Mouse (Mus musculus): Measurements from ENCODE around the gene Nkx2-2.
"Not testable (repeated sequence)": the region's sequence is repeated elsewhere in the genome, so short reads cannot be mapped to it uniquely, and the experiment has no call there.

Nkx2-2 gene

GRCm38 (mm10) chr2:147181304-147181665 lies 12.8 kb downstream of the Nkx2-2 start:
- no peak for DNase-seq

- DNase-seq = peak; percentile 62
Measured at GRCm38 (mm10) chr2:147180649-147181303, 13.3 kb downstream of the Nkx2-2 start.

- peak; percentile 63 for DNase-seq
Measured at GRCm38 (mm10) chr2:147178091-147179059, 15.7 kb downstream of the Nkx2-2 start.

- peak; percentile 76 for DNase-seq
Measured at GRCm38 (mm10) chr2:147177672-147178071, 16.4 kb downstream of the Nkx2-2 start.

- no peak for DNase-seq
Measured at GRCm38 (mm10) chr2:147175296-147175695, 18.7 kb downstream of the Nkx2-2 start.

- DNase-seq = no peak
Measured at GRCm38 (mm10) chr2:147173751-147174150, 20.3 kb downstream of the Nkx2-2 start.

GRCm38 (mm10) chr2:147170538-147170937 lies 23.5 kb downstream of the Nkx2-2 start:
- not testable (repeated sequence) for DNase-seq

- DNase-seq = no peak
Measured at GRCm38 (mm10) chr2:147165863-147166262, 28.2 kb downstream of the Nkx2-2 start.

- no peak for DNase-seq
Measured at GRCm38 (mm10) chr2:147165376-147165775, 28.7 kb downstream of the Nkx2-2 start.

- DNase-seq = no peak
Measured at GRCm38 (mm10) chr2:147152543-147152942, 41.5 kb downstream of the Nkx2-2 start.
